In the genomic region with DNA sequence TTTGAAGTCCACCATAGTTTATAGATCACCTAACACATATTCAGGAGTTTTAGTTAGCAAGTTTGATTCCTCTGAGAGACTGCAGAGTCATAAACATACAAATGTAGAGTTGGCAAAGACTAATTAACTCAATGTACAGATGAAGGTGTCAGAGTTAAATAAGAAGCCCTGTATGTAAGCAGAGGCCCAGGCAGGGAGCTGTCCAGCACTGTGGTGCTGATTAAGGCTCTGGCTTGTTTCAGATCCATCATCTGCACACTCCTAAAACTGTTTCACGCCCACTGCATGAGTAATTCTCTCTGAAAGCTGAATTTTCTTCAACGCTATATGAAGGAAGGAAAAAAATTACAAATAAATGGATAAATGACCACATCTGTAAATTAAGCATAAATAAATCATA, we compare ENCODE assay signal across 9 mouse cellular contexts.
DNase-seq lines count a peak whose midpoint lies in the region; ATAC-seq and TF ChIP-seq lines count a peak whose summit lies in the region.
"Had no signal": no experiment of that assay in that cellular context is flagged by ENCODE, and none has a peak within 500 bp of the region (broad histone marks: within the 10 kb centered on the region; RNA-seq: fewer than 3 reads in every experiment).

No protein-coding gene starts in this region.

- no peak overlapping the region for H3K4me2 ChIP-seq in hindbrain, embryonic 13.5 days
- H3K4me2 ChIP-seq in midbrain, postnatal 0 days (ENCODE audit: low read depth, low read length, poor library complexity, severe bottlenecking): no peak overlapping the region

- TF ChIP-seq CTCF in cerebellum, adult 2 months (IDR thresholded peaks at IDR 0.05; ENCODE audit: borderline replicate concordance, insufficient read depth, low read depth, low read length): no peak
- no peak for TF ChIP-seq CTCF in midbrain, postnatal 0 days (IDR thresholded peaks at IDR 0.05)

- in situ Hi-C loops in ES-E14 (cut with MboI; ENCODE audit: low sequenced_read_pairs in 2 of 2, unreplicated experiment in 2 of 2): no loop called here

- no peak for ATAC-seq in hindbrain, embryonic 13.5 days (ENCODE audit: low FRiP score)
- no peak for ATAC-seq in midbrain, postnatal 0 days (ENCODE audit: low FRiP score)

- no peak overlapping the region for H3K27ac ChIP-seq in hindbrain, embryonic 10.5 days
- H3K27ac ChIP-seq in hindbrain, embryonic 13.5 days: no peak overlapping the region
- no peak overlapping the region for H3K27ac ChIP-seq in ES-E14 (ENCODE audit: insufficient read depth, low read depth, low read length, poor library complexity, severe bottlenecking)
- H3K27ac ChIP-seq in cerebellum, adult 2 months (ENCODE audit: insufficient read depth, low read length): no peak overlapping the region
- no peak overlapping the region for H3K27ac ChIP-seq in midbrain, postnatal 0 days (ENCODE audit: low read depth, low read length)

- H3K36me3 ChIP-seq in hindbrain, embryonic 10.5 days: no peaks in the 10 kb centered on the region
- no peaks in the 10 kb centered on the region for H3K36me3 ChIP-seq in hindbrain, embryonic 13.5 days
- H3K36me3 ChIP-seq in ES-E14 (ENCODE audit: control insufficient read depth, insufficient read depth, low read length, poor library complexity, severe bottlenecking): no peaks in the 10 kb centered on the region; the same call in 1 of the 2 replicates
- H3K36me3 ChIP-seq in midbrain, postnatal 0 days (ENCODE audit: insufficient read depth, low read length): no peaks in the 10 kb centered on the region

- DNase-seq in hindbrain, embryonic 10.5 days (ENCODE audit: low spot score): peak; percentile 58
- peak; percentile 42 for DNase-seq in ES-E14 (ENCODE audit: low read depth, low spot score)
- peak; percentile 39 for DNase-seq in c-Kit-positive CD71-negative TER-119-negative erythroid progenitor cells, embryonic 14.5 days (ENCODE audit: low read depth)
- DNase-seq in kidney, postnatal 25 days: peak; percentile 59 to 70
- DNase-seq in skeletal muscle tissue, adult 2 months (ENCODE audit: low read depth, low spot score): peak; percentile 6
- no peak for DNase-seq in cerebellum, adult 2 months
- no peak for DNase-seq in midbrain, postnatal 0 days (ENCODE audit: low spot score)

- H3K9me3 ChIP-seq in hindbrain, embryonic 10.5 days: no peaks in the 10 kb centered on the region
- H3K9me3 ChIP-seq in hindbrain, embryonic 13.5 days: no peaks in the 10 kb centered on the region
- H3K9me3 ChIP-seq in ES-E14 (ENCODE audit: control insufficient read depth, insufficient read depth, low read depth, low read length): no peaks in the 10 kb centered on the region
- H3K9me3 ChIP-seq in midbrain, postnatal 0 days (ENCODE audit: low read length): no peaks in the 10 kb centered on the region
- H3K9me3 ChIP-seq: megakaryocyte, embryonic 14.5 days had no signal

- H3K4me3 ChIP-seq in hindbrain, embryonic 10.5 days: no peak overlapping the region
- no peak overlapping the region for H3K4me3 ChIP-seq in hindbrain, embryonic 13.5 days
- H3K4me3 ChIP-seq in ES-E14 (ENCODE audit: insufficient read depth in 1 of 2, low read depth in 1 of 2, low read length in 2 of 2, poor library complexity in 1 of 2, severe bottlenecking in 1 of 2): no peak overlapping the region
- H3K4me3 ChIP-seq in cerebellum, adult 2 months (replicated peaks; ENCODE audit: insufficient read depth, low read depth, low read length): no peak overlapping the region
- no peak overlapping the region for H3K4me3 ChIP-seq in midbrain, postnatal 0 days (ENCODE audit: low read depth, low read length)
- H3K4me3 ChIP-seq: megakaryocyte, embryonic 14.5 days had no signal

- TF ChIP-seq POLR2A in cerebellum, adult 2 months (IDR thresholded peaks at IDR 0.05; ENCODE audit: borderline replicate concordance, insufficient read depth, low read length): no peak

- no peak overlapping the region for H3K9ac ChIP-seq in hindbrain, embryonic 13.5 days
- no peak overlapping the region for H3K9ac ChIP-seq in ES-E14 (ENCODE audit: insufficient read depth, low read depth, low read length, poor library complexity, severe bottlenecking)
- H3K9ac ChIP-seq in midbrain, postnatal 0 days (replicated peaks; ENCODE audit: low read length, poor library complexity, severe bottlenecking): no peak overlapping the region

- no peaks in the 10 kb centered on the region for H3K4me1 ChIP-seq in hindbrain, embryonic 10.5 days (replicated peaks)
- no peaks in the 10 kb centered on the region for H3K4me1 ChIP-seq in hindbrain, embryonic 13.5 days (replicated peaks)
- no peaks in the 10 kb centered on the region for H3K4me1 ChIP-seq in ES-E14 (ENCODE audit: control insufficient read depth in 2 of 2, insufficient read depth in 2 of 2, low read length in 2 of 2, poor library complexity in 1 of 2)
- H3K4me1 ChIP-seq in cerebellum, adult 2 months (ENCODE audit: control insufficient read depth, insufficient read depth, low read length): no peaks in the 10 kb centered on the region
- no peaks in the 10 kb centered on the region for H3K4me1 ChIP-seq in midbrain, postnatal 0 days (ENCODE audit: insufficient read depth, low read length)
- H3K4me1 ChIP-seq: megakaryocyte, embryonic 14.5 days had no signal

- no peaks in the 10 kb centered on the region for H3K27me3 ChIP-seq in hindbrain, embryonic 10.5 days (ENCODE audit: insufficient read depth, poor library complexity, severe bottlenecking)
- no peaks in the 10 kb centered on the region for H3K27me3 ChIP-seq in hindbrain, embryonic 13.5 days
- H3K27me3 ChIP-seq in cerebellum, adult 2 months (ENCODE audit: control insufficient read depth, insufficient read depth, low read length): no peaks in the 10 kb centered on the region
- H3K27me3 ChIP-seq in midbrain, postnatal 0 days (ENCODE audit: insufficient read depth, low read length): no peaks in the 10 kb centered on the region
- H3K27me3 ChIP-seq: megakaryocyte, embryonic 14.5 days had no signal

- 83% methylated on average over 2 of the region's 2 CpGs for WGBS in hindbrain, embryonic 10.5 days
- WGBS in hindbrain, embryonic 13.5 days: 82% methylated on average over 2 of the region's 2 CpGs
- WGBS in cerebellum, adult 2 months: 88% methylated on average over 2 of the region's 2 CpGs
- 78% methylated on average over 2 of the region's 2 CpGs for WGBS in midbrain, postnatal 0 days

TF ChIP-seq in ES-E14, 5 proteins besides CTCF, POLR2A, EP300 and RAD21:
- TF ChIP-seq ZNF384 (IDR thresholded peaks at IDR 0.05; ENCODE audit: low read depth, low read length) (no peak), ZC3H11A (IDR thresholded peaks at IDR 0.05; ENCODE audit: borderline replicate concordance, low read depth, low read length) (no peak), HCFC1 (IDR thresholded peaks at IDR 0.05; ENCODE audit: borderline replicate concordance, insufficient read depth, low read length) (no peak), CHD2 (IDR thresholded peaks at IDR 0.05; ENCODE audit: low read depth, low read length) (no peak), MAFK (IDR thresholded peaks at IDR 0.05; ENCODE audit: insufficient read depth, low read depth, low read length) (no peak)

Comparison
In these comparisons a context has a peak if more than half of its experiments do, and no peak if none do; other contexts are left out.
1. DNase-seq: peak in hindbrain, embryonic 10.5 days (single experiment), ES-E14 (single experiment), c-Kit-positive CD71-negative TER-119-negative erythroid progenitor cells, embryonic 14.5 days (single experiment), kidney, postnatal 25 days (2 of 2) and skeletal muscle tissue, adult 2 months (single experiment); none in cerebellum, adult 2 months (0 of 2) and midbrain, postnatal 0 days (single experiment).